Mouse (Mus musculus): ENCODE measurements at regions not wholly inside any gene's neighbourhood (a gene's known extent, or its start where the extent isn't known, plus 50 kb on each side); places are given as distances from the start of the nearest gene placed in this dataset.

GRCm38 (mm10) chr12:43916779-43917178 lies 293.3 kb downstream of the Dnajb9 start:
- Histone ChIP-seq H3K36me3 (ENCODE audit: control insufficient read depth, insufficient read depth, low read length) (no peaks in the 10 kb centered on the region), H3K4me2 (ENCODE audit: low read length) (no peak overlapping the region), H3K27me3 (ENCODE audit: control insufficient read depth, insufficient read depth, low read length) (no peaks in the 10 kb centered on the region), H3K9me3 (ENCODE audit: control insufficient read depth, low read length) (no peaks in the 10 kb centered on the region), H3K4me3 (ENCODE audit: control insufficient read depth in 1 of 2, insufficient read depth in 1 of 2, low read depth in 1 of 2, low read length in 2 of 2) (no peak overlapping the region), H3K4me1 (ENCODE audit: control insufficient read depth in 2 of 2, insufficient read depth in 2 of 2, low read length in 2 of 2) (no peaks in the 10 kb centered on the region), H3K9ac (ENCODE audit: low read length) (no peak overlapping the region), H3K27ac (replicated peaks in 1 of 2; ENCODE audit: control insufficient read depth in 1 of 2, insufficient read depth in 1 of 2, low read depth in 2 of 2, low read length in 2 of 2) (no peak overlapping the region)
- no peak for ATAC-seq (ENCODE audit: insufficient number of reproducible peaks, insufficient read depth, low FRiP score, low read depth)

- 88% methylated on average over 3 of the region's 3 CpGs for WGBS
- Histone ChIP-seq H3K27me3 (ENCODE audit: control insufficient read depth, insufficient read depth, low read length) (no peaks in the 10 kb centered on the region), H3K9me3 (ENCODE audit: control insufficient read depth, low read length) (no peaks in the 10 kb centered on the region), H3K4me1 (ENCODE audit: control insufficient read depth in 2 of 2, insufficient read depth in 2 of 2, low read length in 2 of 2) (no peaks in the 10 kb centered on the region), H3K4me3 (ENCODE audit: control insufficient read depth in 1 of 2, insufficient read depth in 1 of 2, low read depth in 1 of 2, low read length in 2 of 2) (no peak overlapping the region), H3K36me3 (ENCODE audit: control insufficient read depth, insufficient read depth, low read length) (no peaks in the 10 kb centered on the region), H3K4me2 (ENCODE audit: low read length) (no peak overlapping the region), H3K27ac (replicated peaks in 1 of 2; ENCODE audit: control insufficient read depth in 1 of 2, insufficient read depth in 1 of 2, low read depth in 2 of 2, low read length in 2 of 2) (no peak overlapping the region), H3K9ac (ENCODE audit: low read length) (no peak overlapping the region)
- no peak for ATAC-seq (ENCODE audit: insufficient number of reproducible peaks, insufficient read depth, low FRiP score, low read depth)
Observed at GRCm38 (mm10) chr12:43899273-43899672, 310.9 kb downstream of the Dnajb9 start.

- Histone ChIP-seq H3K9me3 (ENCODE audit: control insufficient read depth, low read length) (no peaks in the 10 kb centered on the region), H3K4me1 (ENCODE audit: control insufficient read depth in 2 of 2, insufficient read depth in 2 of 2, low read length in 2 of 2) (no peaks in the 10 kb centered on the region), H3K4me2 (ENCODE audit: low read length) (no peak overlapping the region), H3K9ac (ENCODE audit: low read length) (no peak overlapping the region), H3K27me3 (ENCODE audit: control insufficient read depth, insufficient read depth, low read length) (no peaks in the 10 kb centered on the region), H3K36me3 (ENCODE audit: control insufficient read depth, insufficient read depth, low read length) (no peaks in the 10 kb centered on the region), H3K4me3 (ENCODE audit: control insufficient read depth in 1 of 2, insufficient read depth in 1 of 2, low read depth in 1 of 2, low read length in 2 of 2) (no peak overlapping the region), H3K27ac (replicated peaks in 1 of 2; ENCODE audit: control insufficient read depth in 1 of 2, insufficient read depth in 1 of 2, low read depth in 2 of 2, low read length in 2 of 2) (no peak overlapping the region)
- 46% methylated on average over 3 of the region's 3 CpGs for WGBS
- ATAC-seq (ENCODE audit: insufficient number of reproducible peaks, insufficient read depth, low FRiP score, low read depth), result no peak
Observed at GRCm38 (mm10) chr12:43885596-43885995, 324.5 kb downstream of the Dnajb9 start.

- Histone ChIP-seq H3K36me3 (ENCODE audit: control insufficient read depth, insufficient read depth, low read length) (no peaks in the 10 kb centered on the region), H3K4me1 (ENCODE audit: control insufficient read depth in 2 of 2, insufficient read depth in 2 of 2, low read length in 2 of 2) (no peaks in the 10 kb centered on the region), H3K9ac (ENCODE audit: low read length) (no peak overlapping the region), H3K9me3 (ENCODE audit: control insufficient read depth, low read length) (no peaks in the 10 kb centered on the region), H3K4me3 (ENCODE audit: control insufficient read depth in 1 of 2, insufficient read depth in 1 of 2, low read depth in 1 of 2, low read length in 2 of 2) (no peak overlapping the region), H3K27me3 (ENCODE audit: control insufficient read depth, insufficient read depth, low read length) (no peaks in the 10 kb centered on the region), H3K27ac (replicated peaks in 1 of 2; ENCODE audit: control insufficient read depth in 1 of 2, insufficient read depth in 1 of 2, low read depth in 2 of 2, low read length in 2 of 2) (no peak overlapping the region), H3K4me2 (ENCODE audit: low read length) (no peak overlapping the region)
- no peak for ATAC-seq (ENCODE audit: insufficient number of reproducible peaks, insufficient read depth, low FRiP score, low read depth)
- WGBS, result 90% methylated on average over 1 of the region's 1 CpGs
Observed at GRCm38 (mm10) chr12:43860479-43860878, 349.6 kb downstream of the Dnajb9 start.

GRCm38 (mm10) chr12:43856370-43856769 lies 353.8 kb downstream of the Dnajb9 start:
- H3K4me3 ChIP-seq (ENCODE audit: control insufficient read depth in 1 of 2, insufficient read depth in 1 of 2, low read depth in 1 of 2, low read length in 2 of 2), result no peak overlapping the region
- 81% methylated on average over 4 of the region's 4 CpGs for WGBS
- ATAC-seq (ENCODE audit: insufficient number of reproducible peaks, insufficient read depth, low FRiP score, low read depth), result no peak
- no peaks in the 10 kb centered on the region for H3K27me3 ChIP-seq (ENCODE audit: control insufficient read depth, insufficient read depth, low read length)
- no peaks in the 10 kb centered on the region for H3K4me1 ChIP-seq (ENCODE audit: control insufficient read depth in 2 of 2, insufficient read depth in 2 of 2, low read length in 2 of 2)
- no peaks in the 10 kb centered on the region for H3K9me3 ChIP-seq (ENCODE audit: control insufficient read depth, low read length)
- H3K27ac ChIP-seq (replicated peaks in 1 of 2; ENCODE audit: control insufficient read depth in 1 of 2, insufficient read depth in 1 of 2, low read depth in 2 of 2, low read length in 2 of 2), result no peak overlapping the region
- H3K36me3 ChIP-seq (ENCODE audit: control insufficient read depth, insufficient read depth, low read length), result no peaks in the 10 kb centered on the region
- H3K9ac ChIP-seq (ENCODE audit: low read length), result no peak overlapping the region
- H3K4me2 ChIP-seq (ENCODE audit: low read length), result no peak overlapping the region

- Histone ChIP-seq H3K27me3 (ENCODE audit: control insufficient read depth, insufficient read depth, low read length) (no peaks in the 10 kb centered on the region), H3K9ac (ENCODE audit: low read length) (no peak overlapping the region), H3K36me3 (ENCODE audit: control insufficient read depth, insufficient read depth, low read length) (no peaks in the 10 kb centered on the region), H3K27ac (replicated peaks in 1 of 2; ENCODE audit: control insufficient read depth in 1 of 2, insufficient read depth in 1 of 2, low read depth in 2 of 2, low read length in 2 of 2) (no peak overlapping the region), H3K4me2 (ENCODE audit: low read length) (no peak overlapping the region), H3K4me1 (ENCODE audit: control insufficient read depth in 2 of 2, insufficient read depth in 2 of 2, low read length in 2 of 2) (no peaks in the 10 kb centered on the region), H3K9me3 (ENCODE audit: control insufficient read depth, low read length) (no peaks in the 10 kb centered on the region), H3K4me3 (ENCODE audit: control insufficient read depth in 1 of 2, insufficient read depth in 1 of 2, low read depth in 1 of 2, low read length in 2 of 2) (no peak overlapping the region)
- no peak for ATAC-seq (ENCODE audit: insufficient number of reproducible peaks, insufficient read depth, low FRiP score, low read depth)
Observed at GRCm38 (mm10) chr12:43852246-43852645, 357.9 kb downstream of the Dnajb9 start.

- no peak for ATAC-seq (ENCODE audit: insufficient number of reproducible peaks, insufficient read depth, low FRiP score, low read depth)
- H3K9ac ChIP-seq (ENCODE audit: low read length), result no peak overlapping the region
- WGBS, result 53% methylated on average over 4 of the region's 4 CpGs
- H3K9me3 ChIP-seq (ENCODE audit: control insufficient read depth, low read length), result no peaks in the 10 kb centered on the region
- no peak overlapping the region for H3K4me3 ChIP-seq (ENCODE audit: control insufficient read depth in 1 of 2, insufficient read depth in 1 of 2, low read depth in 1 of 2, low read length in 2 of 2)
- H3K36me3 ChIP-seq (ENCODE audit: control insufficient read depth, insufficient read depth, low read length), result no peaks in the 10 kb centered on the region
- H3K27me3 ChIP-seq (ENCODE audit: control insufficient read depth, insufficient read depth, low read length), result no peaks in the 10 kb centered on the region
- H3K4me1 ChIP-seq (ENCODE audit: control insufficient read depth in 2 of 2, insufficient read depth in 2 of 2, low read length in 2 of 2), result no peaks in the 10 kb centered on the region
- no peak overlapping the region for H3K27ac ChIP-seq (replicated peaks in 1 of 2; ENCODE audit: control insufficient read depth in 1 of 2, insufficient read depth in 1 of 2, low read depth in 2 of 2, low read length in 2 of 2)
- H3K4me2 ChIP-seq (ENCODE audit: low read length), result no peak overlapping the region
Observed at GRCm38 (mm10) chr12:43851264-43852009, 358.7 kb downstream of the Dnajb9 start.

- H3K4me1 ChIP-seq (ENCODE audit: control insufficient read depth in 2 of 2, insufficient read depth in 2 of 2, low read length in 2 of 2), result no peaks in the 10 kb centered on the region
- H3K36me3 ChIP-seq (ENCODE audit: control insufficient read depth, insufficient read depth, low read length), result no peaks in the 10 kb centered on the region
- no peak overlapping the region for H3K4me2 ChIP-seq (ENCODE audit: low read length)
- H3K4me3 ChIP-seq (ENCODE audit: control insufficient read depth in 1 of 2, insufficient read depth in 1 of 2, low read depth in 1 of 2, low read length in 2 of 2), result no peak overlapping the region
- no peak for ATAC-seq (ENCODE audit: insufficient number of reproducible peaks, insufficient read depth, low FRiP score, low read depth)
- H3K27me3 ChIP-seq (ENCODE audit: control insufficient read depth, insufficient read depth, low read length), result no peaks in the 10 kb centered on the region
- H3K9me3 ChIP-seq (ENCODE audit: control insufficient read depth, low read length), result no peaks in the 10 kb centered on the region
- no peak overlapping the region for H3K27ac ChIP-seq (replicated peaks in 1 of 2; ENCODE audit: control insufficient read depth in 1 of 2, insufficient read depth in 1 of 2, low read depth in 2 of 2, low read length in 2 of 2)
- 71% methylated on average over 5 of the region's 5 CpGs for WGBS
- H3K9ac ChIP-seq (ENCODE audit: low read length), result no peak overlapping the region
Observed at GRCm38 (mm10) chr12:43843907-43844537, 366.1 kb downstream of the Dnajb9 start.

Measured in heart, embryonic 14.5 days (tissue).